Mouse (Mus musculus) MEL (cell line): ENCODE data around the gene March6. TPM values are rescaled to one million over a fixed set of nuclear protein-coding genes. Genes with fewer than 3 reads are reported as not detected.

Experiments used
- DNase-seq: peaks from one replicate; pipeline ENCODE4 v3.0.0; 2011; ENCODE audit warnings: low read depth, low spot score
- H3K27ac ChIP-seq: 2 replicates; pipeline ENCODE4 v1.5.1; 2012; ENCODE audit warnings: low read depth, mild to moderate bottlenecking, control low read depth, low read length, moderate library complexity; ENCODE audit not compliant: control insufficient read depth
- H3K27me3 ChIP-seq, 2 experiments: fragments of 150-350 bp in 1 of 2; sonication (generic) in 1 of 2; 2 replicates each; pipeline ENCODE4 v1.6.1; 2012; ENCODE audit warnings: low read length in 2 of 2, mild to moderate bottlenecking in 2 of 2, improper control_type of control experiment in 1 of 2, moderate library complexity in 1 of 2; ENCODE audit not compliant: insufficient read depth in 2 of 2, control insufficient read depth in 1 of 2
- H3K36me3 ChIP-seq, 2 experiments: 2 replicates each; pipeline ENCODE4 v1.6.1; 2012 to 2014; ENCODE audit warnings: low read length in 2 of 2, improper control_type of control experiment in 1 of 2, inconsistent platforms in 1 of 2, mild to moderate bottlenecking in 1 of 2; ENCODE audit not compliant: insufficient read depth in 2 of 2, control insufficient read depth in 1 of 2
- H3K4me1 ChIP-seq, 2 experiments: fragments of 150-350 bp in 1 of 2; sonication (generic) in 1 of 2; 2 replicates each; pipeline ENCODE4 v1.6.1; 2012; ENCODE audit warnings: low read length in 2 of 2, improper control_type of control experiment in 1 of 2, mild to moderate bottlenecking in 1 of 2; ENCODE audit not compliant: insufficient read depth in 2 of 2, control insufficient read depth in 1 of 2
- H3K4me3 ChIP-seq, 2 experiments: fragments of 150-350 bp in 1 of 2; sonication (generic) in 1 of 2; 2 replicates each; pipeline ENCODE4 v1.5.1; 2012; ENCODE audit warnings: low read depth in 2 of 2, low read length in 2 of 2, mild to moderate bottlenecking in 2 of 2, moderate library complexity in 2 of 2, control low read depth in 1 of 2, improper control_type of control experiment in 1 of 2; ENCODE audit not compliant: control insufficient read depth in 1 of 2, insufficient read depth in 1 of 2
- H3K79me2 ChIP-seq: 2 replicates; pipeline ENCODE4 v1.6.1; 2012; ENCODE audit warnings: mild to moderate bottlenecking, low read length, moderate library complexity; ENCODE audit not compliant: control insufficient read depth, poor library complexity, insufficient read depth
- H3K9ac ChIP-seq: 2 replicates; pipeline ENCODE4 v1.6.1; 2012; ENCODE audit warnings: low read depth, mild to moderate bottlenecking, control low read depth, low read length, moderate library complexity; ENCODE audit not compliant: control insufficient read depth, poor library complexity, severe bottlenecking
- H3K9me3 ChIP-seq: fragments of 150-350 bp; sonication (generic); replicated peaks from 2 replicates; pipeline ENCODE4 v1.6.1; 2012; ENCODE audit warnings: mild to moderate bottlenecking, low read length, improper control_type of control experiment, moderate library complexity; ENCODE audit not compliant: insufficient read depth
- BHLHE40 ChIP-seq: IDR thresholded peaks from 2 replicates; pipeline ENCODE4 v1.6.1; 2012; ENCODE audit warnings: low read depth, mild to moderate bottlenecking, inconsistent platforms, low read length, improper control_type of control experiment, borderline replicate concordance
- CHD2 ChIP-seq: IDR thresholded peaks from 2 replicates; pipeline ENCODE4 v1.6.1; 2011; ENCODE audit warnings: low read length, improper control_type of control experiment
- EP300 ChIP-seq, 2 experiments: IDR thresholded peaks; 2 replicates each; pipeline ENCODE4 v1.6.1; 2011; ENCODE audit warnings: improper control_type of control experiment in 2 of 2, low read length in 2 of 2, low read depth in 1 of 2, mild to moderate bottlenecking in 1 of 2
- GATA1 ChIP-seq: IDR thresholded peaks from 2 replicates; pipeline ENCODE4 v1.6.1; 2011; ENCODE audit warnings: low read depth, low read length, improper control_type of control experiment
- MAFK ChIP-seq: IDR thresholded peaks from 2 replicates; pipeline ENCODE4 v1.6.1; 2011; ENCODE audit warnings: low read depth, mild to moderate bottlenecking, low read length, improper control_type of control experiment, borderline replicate concordance
- MAX ChIP-seq: IDR thresholded peaks from 2 replicates; pipeline ENCODE4 v1.6.1; 2011; ENCODE audit warnings: low read length, improper control_type of control experiment
- MAZ ChIP-seq: IDR thresholded peaks from 2 replicates; pipeline ENCODE4 v1.6.1; 2012; ENCODE audit warnings: low read depth, mild to moderate bottlenecking, inconsistent platforms, low read length, improper control_type of control experiment
- MXI1 ChIP-seq: IDR thresholded peaks from 2 replicates; pipeline ENCODE4 v1.6.1; 2011; ENCODE audit warnings: mild to moderate bottlenecking, low read depth, low read length, improper control_type of control experiment
- MYB ChIP-seq: IDR thresholded peaks from 2 replicates; pipeline ENCODE4 v1.6.1; 2011; ENCODE audit warnings: mild to moderate bottlenecking, low read depth, low read length, improper control_type of control experiment
- NRF1 ChIP-seq: IDR thresholded peaks from 2 replicates; pipeline ENCODE4 v1.6.1; 2014; ENCODE audit warnings: low read depth, mild to moderate bottlenecking, inconsistent platforms, low read length, improper control_type of control experiment, moderate library complexity; ENCODE audit not compliant: poor library complexity, insufficient read depth, severe bottlenecking
- RCOR1 ChIP-seq: IDR thresholded peaks from 2 replicates; pipeline ENCODE4 v1.6.1; 2012; ENCODE audit warnings: low read depth, mild to moderate bottlenecking, inconsistent platforms, low read length, improper control_type of control experiment
- SIN3A ChIP-seq: IDR thresholded peaks from 2 replicates; pipeline ENCODE4 v1.6.1; 2012; ENCODE audit warnings: low read length, improper control_type of control experiment, inconsistent platforms
- SMC3 ChIP-seq: IDR thresholded peaks from 2 replicates; pipeline ENCODE4 v1.6.1; 2011; ENCODE audit warnings: low read depth, low read length, improper control_type of control experiment
- TAL1 ChIP-seq: IDR thresholded peaks from 2 replicates; pipeline ENCODE4 v1.6.1; 2012; ENCODE audit warnings: mild to moderate bottlenecking, inconsistent platforms, low read length, moderate library complexity, mixed read lengths
- TCF12 ChIP-seq: IDR thresholded peaks from 2 replicates; pipeline ENCODE4 v1.6.1; 2014; ENCODE audit warnings: low read depth, mild to moderate bottlenecking, inconsistent platforms, low read length, improper control_type of control experiment, moderate library complexity
- UBTF ChIP-seq: IDR thresholded peaks from 2 replicates; pipeline ENCODE4 v1.6.1; 2012; ENCODE audit warnings: low read depth, mild to moderate bottlenecking, inconsistent platforms, low read length, improper control_type of control experiment, moderate library complexity, borderline replicate concordance; ENCODE audit not compliant: insufficient read depth
- USF2 ChIP-seq, 2 experiments: IDR thresholded peaks; 2 replicates each; pipeline ENCODE4 v1.6.1; 2011 to 2012; ENCODE audit warnings: improper control_type of control experiment in 2 of 2, low read length in 2 of 2, borderline replicate concordance in 1 of 2, inconsistent platforms in 1 of 2, low read depth in 1 of 2, mild to moderate bottlenecking in 1 of 2; ENCODE audit not compliant: insufficient read depth in 1 of 2
- ZC3H11A ChIP-seq: IDR thresholded peaks from 2 replicates; pipeline ENCODE4 v1.6.1; 2012; ENCODE audit warnings: low read depth, mild to moderate bottlenecking, inconsistent platforms, low read length, improper control_type of control experiment
- polyA plus RNA-seq, 2 experiments: library from polyadenylated mRNA; stranded (reverse) in 1 of 2; unstranded in 1 of 2; fragments of >175 nt in 1 of 2; fragments of >200 nt in 1 of 2; gene quantifications; 2 replicates each; pipeline versions ENCODE4 v1.2.1 to v1.2.4; 2012; ENCODE audit warnings: low replicate concordance in 2 of 2, low read depth in 1 of 2; ENCODE audit not compliant: insufficient read length in 2 of 2, insufficient read depth in 1 of 2, missing spikeins in 1 of 2
- total RNA-seq: library from RNA; depleted of rRNA; stranded (reverse); fragments of 300-350 nt; gene quantifications from 2 replicates; pipeline ENCODE4 v1.2.3, GENCODE M21; 2012

March6 gene
- total and polyA plus RNA-seq, 3 experiments, result 37.9 to 114 (median 62.5) TPM

DNA sequence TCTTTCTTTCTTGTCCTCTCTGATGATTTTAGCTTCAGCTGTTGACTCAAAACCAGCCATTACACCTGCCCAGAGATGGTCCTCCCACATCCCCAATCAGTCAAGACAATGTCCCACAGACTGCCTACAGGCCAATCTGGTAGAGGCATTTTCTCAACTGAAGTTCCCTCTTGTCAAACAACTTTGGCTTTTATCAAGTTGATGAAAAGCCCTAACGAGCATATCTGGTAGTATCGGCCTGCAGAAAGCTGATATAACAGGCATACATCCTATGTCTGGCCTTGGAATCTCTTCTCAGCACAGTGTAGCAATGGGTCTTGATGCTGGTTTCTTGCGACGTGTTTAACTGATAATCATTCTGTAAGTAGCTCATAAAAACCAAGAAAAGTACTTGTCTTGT is 42.4 kb upstream of the March6 start (continued):
- TF ChIP-seq ZC3H11A, result 0 out of 2 replicates have a peak, but pooled peaks have one; percentile 1
- no peak for TF ChIP-seq SMC3

DNA sequence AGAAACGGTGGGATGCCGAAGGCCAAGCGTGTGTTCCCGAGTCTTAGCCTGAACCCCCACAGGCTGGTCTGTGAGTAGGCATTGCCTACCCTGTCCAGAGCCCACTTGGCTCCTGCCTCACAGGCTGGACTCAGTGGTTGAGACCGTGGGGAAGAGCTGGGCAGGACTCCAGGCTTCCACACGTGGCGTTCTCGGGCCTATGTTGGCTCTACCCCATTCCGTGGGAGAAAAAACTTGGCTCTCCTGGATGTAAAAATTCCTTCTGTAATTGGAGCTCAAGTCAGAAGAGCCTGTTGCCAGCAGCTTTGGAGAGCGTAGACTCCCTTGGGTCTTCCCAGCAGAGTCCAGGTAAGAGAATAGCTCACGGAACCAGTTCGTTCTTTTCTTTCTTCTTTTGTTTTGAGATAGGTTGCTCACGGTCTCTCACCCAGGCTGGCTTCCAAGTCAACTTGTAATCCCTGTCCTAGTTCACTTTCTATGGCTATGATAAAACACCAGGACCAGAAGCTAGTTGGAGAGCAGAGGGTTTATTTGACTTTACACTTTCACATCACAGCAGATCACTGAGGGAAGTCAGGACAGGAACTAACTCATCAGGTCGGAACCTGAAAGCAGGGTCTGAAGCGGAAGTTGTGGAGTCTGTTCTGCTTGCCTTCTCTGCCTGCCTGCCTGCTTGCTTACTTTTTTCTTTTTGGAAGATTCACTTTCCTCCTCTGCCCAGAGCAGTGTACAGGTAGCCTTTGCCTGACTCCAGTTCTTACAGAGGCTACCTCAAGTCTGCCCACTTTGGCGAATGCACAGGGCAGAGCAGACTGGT is 41.3 kb upstream of the March6 start:
- no peak overlapping the region for H3K4me3 ChIP-seq
- H3K9me3 ChIP-seq, result no peaks in the 10 kb centered on the region
- H3K79me2 ChIP-seq, result no peaks in the 10 kb centered on the region
- H3K9ac ChIP-seq, result no peak overlapping the region
- no peak for TF ChIP-seq MXI1
- TF ChIP-seq GATA1, result no peak
- TF ChIP-seq RCOR1, result no peak
- no peak for TF ChIP-seq MYB
- TF ChIP-seq EP300 (IDR thresholded peaks at IDR 0.05; ENCODE audit: low read depth in 1 of 2, low read length in 2 of 2), result no peak
- TF ChIP-seq MAX, result no peak
- no peak for TF ChIP-seq SIN3A
- TF ChIP-seq NRF1, result no peak
- no peak for TF ChIP-seq UBTF
- no peak for TF ChIP-seq USF2 (IDR thresholded peaks at IDR 0.05; ENCODE audit: borderline replicate concordance in 1 of 2, insufficient read depth in 1 of 2, low read depth in 1 of 2, low read length in 2 of 2)
- TF ChIP-seq MAFK, result no peak
- no peak for TF ChIP-seq CHD2
- TF ChIP-seq MAZ, result no peak
- TF ChIP-seq BHLHE40, result no peak
- TF ChIP-seq TCF12, result no peak
- TF ChIP-seq TAL1, result no peak
- peaks cover 12 to 29% of the 10 kb centered on the region in 2 experiments for H3K4me1 ChIP-seq
- no peak overlapping the region for H3K27ac ChIP-seq
- DNase-seq, result peak; percentile 53
- peaks cover 0 to 19% of the 10 kb centered on the region in 2 experiments; a peak in 2 of 4 replicates for H3K36me3 ChIP-seq
- H3K27me3 ChIP-seq, result no peaks in the 10 kb centered on the region
